Mouse (Mus musculus) olfactory bulb, adult 2 months (tissue): ENCODE measurements at regions not wholly inside any gene's neighbourhood (a gene's known extent, or its start where the extent isn't known, plus 50 kb on each side); places are given as distances from the start of the nearest gene placed in this dataset.

ENCODE experiments used
- H3K27ac ChIP-seq: fragments of 200-500 bp; 2 replicates; pipeline ENCODE4 v1.5.1; 2012; ENCODE audit warnings: low read depth, low read length; ENCODE audit not compliant: insufficient read depth
- H3K4me1 ChIP-seq: fragments of 200-500 bp; 2 replicates; pipeline ENCODE4 v1.6.1; 2012; ENCODE audit warnings: low read length; ENCODE audit not compliant: control insufficient read depth, insufficient read depth
- H3K4me3 ChIP-seq: fragments of 200-500 bp; 2 replicates; pipeline ENCODE4 v1.5.1; 2012; ENCODE audit warnings: mild to moderate bottlenecking, low read depth, low read length, moderate library complexity; ENCODE audit not compliant: insufficient read depth
- CTCF ChIP-seq: fragments of 200-500 bp; IDR thresholded peaks from 2 replicates; pipeline ENCODE4 v1.5.1; 2012; ENCODE audit warnings: low read depth, mild to moderate bottlenecking, low read length, moderate library complexity; ENCODE audit not compliant: insufficient read depth
- POLR2A ChIP-seq: fragments of 200-500 bp; IDR thresholded peaks from 2 replicates; pipeline ENCODE4 v1.6.1; 2012; ENCODE audit warnings: mild to moderate bottlenecking, low read depth, low read length, moderate library complexity; ENCODE audit not compliant: insufficient read depth
- WGBS: fragments of 180-500 bp; shearing (Covaris S2); methylation state at CpG from one replicate; pipeline ENCODE4 v1.1.7; 2018; 5-methylcytosine and 5-hydroxymethylcytosine counted together

- 83% methylated on average over 4 of the region's 4 CpGs for WGBS
- no peak overlapping the region for H3K27ac ChIP-seq
- no peaks in the 10 kb centered on the region for H3K4me1 ChIP-seq
- TF ChIP-seq POLR2A = no peak
- TF ChIP-seq CTCF = no peak
- H3K4me3 ChIP-seq = no peak overlapping the region
Observed at GRCm38 (mm10) chr12:106851666-106852065, 636.8 kb upstream of the 3110018I06Rik start.

DNA sequence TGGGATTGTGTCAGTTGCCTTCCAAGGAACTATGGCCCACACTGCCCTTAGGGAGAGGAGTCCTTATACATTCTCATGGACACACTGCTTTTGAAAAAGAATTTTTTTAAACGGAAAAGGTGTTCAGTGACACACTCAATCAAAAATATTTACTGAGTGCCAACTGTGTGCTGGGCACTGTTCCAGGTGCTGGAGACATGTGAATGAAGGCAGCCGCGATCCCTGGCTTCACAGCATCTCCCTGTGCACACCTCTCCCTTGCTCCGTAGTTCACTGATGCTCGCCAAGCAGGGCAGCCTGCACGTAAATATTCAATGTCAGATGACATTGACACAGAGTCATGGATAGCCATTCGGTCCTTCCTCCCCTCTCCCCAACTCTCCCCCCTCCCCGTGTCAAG, 635.7 kb upstream of the 3110018I06Rik start:
- TF ChIP-seq POLR2A (no peak), CTCF (no peak)
- Histone ChIP-seq H3K4me1 (no peaks in the 10 kb centered on the region), H3K27ac (no peak overlapping the region), H3K4me3 (no peak overlapping the region)
- WGBS = 78% methylated on average over 8 of the region's 8 CpGs

- TF ChIP-seq CTCF (no peak), POLR2A (no peak)
- Histone ChIP-seq H3K4me3 (no peak overlapping the region), H3K4me1 (no peaks in the 10 kb centered on the region), H3K27ac (no peak overlapping the region)
- WGBS = 78% methylated on average over 11 of the region's 11 CpGs
Observed at GRCm38 (mm10) chr12:106853711-106854240, 634.7 kb upstream of the 3110018I06Rik start.

GRCm38 (mm10) chr12:106855520-106855919, 632.9 kb upstream of the 3110018I06Rik start:
- no peak for TF ChIP-seq POLR2A
- no peak for TF ChIP-seq CTCF
- 88% methylated on average over 2 of the region's 2 CpGs for WGBS

DNA sequence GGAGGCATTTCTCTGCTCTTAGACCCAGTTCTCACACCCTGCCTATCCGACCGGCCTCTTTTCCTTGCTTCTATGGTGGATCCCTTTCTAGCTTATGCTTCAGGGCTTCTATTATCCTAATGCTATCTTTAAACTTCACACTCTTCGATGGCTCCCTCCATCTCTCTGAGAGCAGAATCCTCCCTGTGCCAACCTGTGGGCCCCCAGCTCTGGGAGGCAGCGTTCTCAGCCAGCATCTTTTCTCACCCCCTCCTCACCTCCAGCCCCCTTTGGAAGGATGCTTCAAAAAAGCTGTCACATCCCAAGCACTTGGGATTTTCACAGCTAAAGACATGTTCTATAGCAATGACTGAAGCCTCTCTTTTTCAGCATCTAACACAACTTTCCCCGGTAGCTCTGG, 626.8 kb upstream of the 3110018I06Rik start:
- TF ChIP-seq CTCF = no peak
- TF ChIP-seq POLR2A = no peak
- WGBS = 89% methylated on average over 5 of the region's 5 CpGs
- H3K4me1 ChIP-seq = no peaks in the 10 kb centered on the region
- H3K27ac ChIP-seq = no peak overlapping the region
- H3K4me3 ChIP-seq = no peak overlapping the region

More at GRCm38 (mm10) chr12:106855520-106855919, 632.9 kb upstream of the 3110018I06Rik start:
- no peaks in the 10 kb centered on the region for H3K4me1 ChIP-seq
- no peak overlapping the region for H3K4me3 ChIP-seq
- H3K27ac ChIP-seq = no peak overlapping the region

DNA sequence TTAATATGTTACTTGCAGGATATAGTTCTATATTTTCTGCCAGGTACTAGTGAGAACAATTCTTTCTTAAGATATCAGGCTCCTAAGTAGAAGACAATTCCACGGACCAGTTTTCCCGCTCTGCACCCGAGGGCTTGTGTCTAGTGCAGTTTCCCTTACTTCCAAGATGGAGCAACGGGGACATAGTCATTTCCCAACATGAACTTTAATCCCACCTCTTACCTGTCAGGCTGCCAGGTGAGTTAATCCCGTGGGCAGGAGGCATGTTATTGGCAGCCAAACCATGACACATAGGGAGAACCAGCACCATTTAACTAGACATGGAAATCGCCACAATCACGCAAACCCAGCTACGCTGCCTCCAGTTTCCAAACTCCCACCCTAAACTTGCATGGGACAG, 624.4 kb upstream of the 3110018I06Rik start:
- H3K27ac ChIP-seq = no peak overlapping the region
- no peak overlapping the region for H3K4me3 ChIP-seq
- H3K4me1 ChIP-seq = no peaks in the 10 kb centered on the region
- TF ChIP-seq POLR2A (no peak), CTCF (no peak)
- 95% methylated on average over 8 of the region's 8 CpGs for WGBS

DNA sequence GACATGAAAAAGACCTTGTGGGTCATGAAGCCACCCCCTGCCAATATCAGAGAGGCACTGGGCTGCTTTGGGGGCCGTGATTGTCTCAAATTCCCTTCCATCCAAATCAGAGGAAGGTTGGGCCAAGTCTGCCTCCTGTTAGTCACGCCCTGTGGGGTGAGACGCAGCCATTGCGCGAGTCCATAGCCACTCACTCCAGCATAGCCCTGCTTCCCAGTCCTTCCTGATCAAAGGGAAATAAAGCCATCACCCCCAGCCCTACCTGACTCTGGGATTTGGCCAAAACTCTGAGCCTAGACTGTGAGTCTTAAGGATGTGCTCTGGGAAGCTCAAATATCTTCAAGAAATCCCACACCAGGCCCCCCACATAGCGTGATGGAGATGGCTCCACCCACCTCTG, 620.4 kb upstream of the 3110018I06Rik start:
- no peak overlapping the region for H3K27ac ChIP-seq
- no peaks in the 10 kb centered on the region for H3K4me1 ChIP-seq
- no peak for TF ChIP-seq CTCF
- no peak for TF ChIP-seq POLR2A
- no peak overlapping the region for H3K4me3 ChIP-seq
- WGBS = 85% methylated on average over 6 of the region's 6 CpGs

DNA sequence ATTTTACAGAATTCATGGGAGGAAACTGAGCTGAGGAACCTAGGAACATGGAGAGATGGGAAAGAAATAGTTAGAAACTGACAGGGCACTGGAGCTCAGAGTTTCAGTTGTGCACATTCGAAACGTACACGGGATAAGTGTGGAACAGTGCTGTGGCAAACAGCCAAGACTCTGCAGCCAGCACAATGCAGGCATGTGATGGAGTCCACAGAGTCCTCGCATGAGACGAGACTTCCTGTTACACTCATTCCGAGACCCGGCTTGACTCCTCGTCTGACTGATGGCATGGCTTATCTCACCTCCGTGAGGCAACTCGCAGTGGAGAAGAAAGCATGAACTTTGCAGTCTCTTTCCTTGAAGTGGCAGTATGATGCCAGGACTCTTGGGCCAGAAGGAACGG, 617.0 kb upstream of the 3110018I06Rik start:
- no peaks in the 10 kb centered on the region for H3K4me1 ChIP-seq
- no peak overlapping the region for H3K27ac ChIP-seq
- 59% methylated on average over 11 of the region's 11 CpGs for WGBS
- TF ChIP-seq CTCF (no peak), POLR2A (no peak)
- H3K4me3 ChIP-seq = no peak overlapping the region

GRCm38 (mm10) chr12:106872966-106873730, 615.3 kb upstream of the 3110018I06Rik start:
- Histone ChIP-seq H3K4me3 (no peak overlapping the region), H3K27ac (no peak overlapping the region), H3K4me1 (no peaks in the 10 kb centered on the region)
- no peak for TF ChIP-seq POLR2A
- TF ChIP-seq CTCF = no peak
- WGBS = 91% methylated on average over 11 of the region's 11 CpGs
